Mouse (Mus musculus) layer of hippocampus, adult 9-10 months (tissue): ENCODE data around the gene Shh.

Experiments
- DNase-seq: peaks from one replicate; pipeline ENCODE4 v3.0.0; 2022; ENCODE audit warnings: low spot score

The Shh gene

GRCm38 (mm10) chr5:28466760-28467306, at the start of gene Shh:
Shh (minus strand) TSS chr5:28467256.
- DNase-seq, result no peak

GRCm38 (mm10) chr5:28500792-28501439, 33.9 kb upstream of the Shh start:
- DNase-seq, result no peak

GRCm38 (mm10) chr5:28498846-28499245, 31.8 kb upstream of the Shh start:
- no peak for DNase-seq

- no peak for DNase-seq
Measured at GRCm38 (mm10) chr5:28495712-28496650, 28.9 kb upstream of the Shh start.

GRCm38 (mm10) chr5:28493550-28493949, 26.5 kb upstream of the Shh start:
- no peak for DNase-seq

GRCm38 (mm10) chr5:28482991-28483390, 15.9 kb upstream of the Shh start:
- DNase-seq, result no peak

GRCm38 (mm10) chr5:28481730-28482129, 14.7 kb upstream of the Shh start:
- DNase-seq, result no peak

GRCm38 (mm10) chr5:28476389-28477379, 9.6 kb upstream of the Shh start:
- DNase-seq, result no peak

- no peak for DNase-seq
Measured at GRCm38 (mm10) chr5:28473556-28473955, 6.5 kb upstream of the Shh start.

- DNase-seq, result no peak
Measured at GRCm38 (mm10) chr5:28469525-28470202, 2.6 kb upstream of the Shh start.

GRCm38 (mm10) chr5:28466351-28466750, 705 bp downstream of the Shh start:
- no peak for DNase-seq

- no peak for DNase-seq
Measured at GRCm38 (mm10) chr5:28465526-28465925, 1.5 kb downstream of the Shh start.

GRCm38 (mm10) chr5:28465099-28465406, 2.0 kb downstream of the Shh start:
- no peak for DNase-seq

GRCm38 (mm10) chr5:28464361-28465098, 2.5 kb downstream of the Shh start:
- no peak for DNase-seq

- no peak for DNase-seq
Measured at GRCm38 (mm10) chr5:28463656-28464055, 3.4 kb downstream of the Shh start.

GRCm38 (mm10) chr5:28462741-28463590, 4.1 kb downstream of the Shh start:
- DNase-seq, result no peak

GRCm38 (mm10) chr5:28461376-28461775, 5.7 kb downstream of the Shh start:
- DNase-seq, result no peak

GRCm38 (mm10) chr5:28460556-28461350, 6.3 kb downstream of the Shh start:
- DNase-seq, result no peak
